Mouse (Mus musculus): Measurements from ENCODE around the gene Hsd11b2. TPM values are rescaled to one million over a fixed set of nuclear protein-coding genes. Genes with fewer than 3 reads are reported as not detected.
"Not testable (repeated sequence)": the region's sequence is repeated elsewhere in the genome, so short reads cannot be mapped to it uniquely, and the experiment has no call there.

Hsd11b2 gene
- total RNA-seq, 2 experiments from 2014 or later, result not detected

DNA sequence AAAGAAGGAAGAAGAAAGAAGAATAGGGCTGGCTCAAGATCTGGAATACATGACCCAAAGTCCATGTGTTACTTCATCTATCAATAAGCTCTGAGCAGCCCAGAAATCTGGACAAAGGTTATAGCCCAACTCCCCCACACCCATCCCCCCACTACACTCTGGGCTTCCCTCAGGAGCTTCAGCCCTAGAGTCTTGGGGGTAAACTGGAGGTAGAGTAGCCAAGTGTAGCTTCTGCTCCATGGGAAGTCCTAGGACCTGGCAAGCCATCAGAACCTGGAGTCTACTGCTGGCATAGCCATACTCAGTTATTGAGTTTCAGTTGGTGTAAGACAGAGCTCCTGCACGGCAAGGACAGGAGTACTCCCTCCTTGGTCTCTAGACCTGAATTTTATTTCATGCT, 31.0 kb downstream of the Hsd11b2 start:
- no peak for ATAC-seq (replicated peaks; ENCODE audit: low FRiP score, poor library complexity, severe bottlenecking)

DNA sequence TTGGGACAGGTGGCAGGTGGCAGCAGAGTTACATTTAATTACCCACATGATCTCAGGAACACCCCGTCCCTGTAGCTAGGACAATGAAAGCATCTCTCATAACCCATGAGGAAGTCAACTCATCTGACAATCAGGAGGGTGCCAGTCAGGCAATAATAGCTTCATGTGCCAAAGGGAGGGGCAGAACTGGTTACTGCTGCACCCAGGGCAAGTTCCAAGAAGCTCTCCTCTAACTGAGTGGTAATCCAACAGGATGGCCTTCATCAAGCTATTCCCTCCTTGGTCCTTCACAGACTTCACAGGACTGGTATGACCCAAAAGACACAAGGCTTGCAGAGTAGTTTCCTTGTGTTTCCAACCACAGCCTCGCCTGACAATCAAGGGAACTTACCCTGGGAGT, 31.5 kb downstream of the Hsd11b2 start:
- ATAC-seq (replicated peaks; ENCODE audit: low FRiP score, poor library complexity, severe bottlenecking), result no peak

- ATAC-seq (replicated peaks; ENCODE audit: low FRiP score, poor library complexity, severe bottlenecking), result no peak
Measured at GRCm38 (mm10) chr8:105552032-105552431, 33.5 kb downstream of the Hsd11b2 start.

DNA sequence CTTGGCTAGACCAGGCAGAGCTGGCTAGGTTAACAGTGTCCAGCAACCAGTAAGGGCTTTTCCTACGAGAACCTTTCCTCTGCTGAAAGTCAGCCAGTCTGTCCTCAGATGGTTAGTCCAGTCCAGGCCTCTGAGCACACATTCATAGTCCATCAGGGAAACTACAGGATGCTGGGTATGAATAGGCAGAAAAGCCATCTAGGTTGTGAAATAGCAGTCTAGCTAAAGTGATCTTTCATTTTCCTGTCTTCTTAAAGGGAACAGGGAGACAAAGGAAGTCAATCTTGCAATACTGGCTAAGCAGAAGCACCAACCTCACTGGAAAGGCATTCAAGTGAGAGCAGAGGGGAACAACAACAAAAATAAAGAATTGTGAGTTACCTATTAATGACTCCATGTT, 34.3 kb downstream of the Hsd11b2 start:
- no peak for ATAC-seq (replicated peaks; ENCODE audit: low FRiP score, poor library complexity, severe bottlenecking)

DNA sequence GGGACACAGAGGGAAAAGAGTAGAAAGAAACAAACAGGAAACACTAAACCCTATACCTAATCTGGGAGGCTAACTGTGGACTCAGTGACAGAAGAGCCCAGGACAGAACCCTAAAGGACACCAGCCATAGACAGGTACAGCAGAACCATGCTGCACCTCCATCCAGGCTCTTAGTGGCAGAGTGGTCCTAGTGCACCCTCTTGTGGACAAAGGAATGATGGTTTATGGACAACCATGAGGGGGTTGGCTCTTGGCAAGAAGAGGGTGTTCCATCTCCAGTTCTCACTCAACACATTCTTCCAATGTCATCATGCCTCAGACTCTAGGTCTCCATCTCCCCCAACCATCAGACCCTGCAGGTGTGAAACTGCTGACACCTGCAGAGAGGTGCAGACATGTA, 35.5 kb downstream of the Hsd11b2 start:
- ATAC-seq (replicated peaks; ENCODE audit: low FRiP score, poor library complexity, severe bottlenecking), result peak; percentile 94

DNA sequence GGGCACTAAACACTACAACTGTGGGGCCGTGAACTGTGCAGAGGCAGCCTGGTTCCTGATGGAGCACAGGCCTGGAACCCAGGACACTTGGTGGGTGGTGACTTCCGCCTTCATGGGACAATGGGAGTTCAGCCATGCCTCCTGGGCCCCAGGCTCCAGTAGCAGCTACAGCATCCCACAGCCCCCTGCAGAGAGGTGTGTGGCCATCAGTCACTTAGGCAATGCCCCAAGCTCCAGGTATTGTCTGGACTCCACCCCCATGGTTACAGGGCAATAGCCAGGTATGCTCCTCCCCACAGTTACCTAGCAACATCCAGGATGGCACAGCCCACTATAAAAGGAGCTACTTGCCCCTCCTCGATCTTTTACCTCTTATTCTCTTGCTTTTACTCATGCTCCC, 36.7 kb downstream of the Hsd11b2 start:
- ATAC-seq (replicated peaks; ENCODE audit: low FRiP score, poor library complexity, severe bottlenecking), result no peak

DNA sequence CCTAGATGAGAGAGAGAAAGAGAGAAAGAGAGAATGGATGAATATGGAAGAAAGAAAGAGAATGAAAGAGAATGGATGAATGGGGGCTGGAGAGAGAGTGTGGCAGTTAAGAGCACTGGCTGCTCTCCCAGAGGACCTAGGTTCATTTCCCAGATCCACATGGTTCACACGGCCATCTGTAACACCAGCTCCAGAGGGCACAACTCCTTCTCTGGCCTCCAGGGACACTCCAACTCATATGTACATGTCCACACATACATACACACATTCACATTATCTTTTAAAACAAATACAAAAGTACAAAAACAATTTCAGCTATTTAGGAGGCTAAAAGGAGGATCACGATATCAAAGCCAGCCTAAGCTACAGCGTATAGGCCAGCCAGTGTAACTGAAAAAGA, 44.3 kb downstream of the Hsd11b2 start:
- ATAC-seq (replicated peaks; ENCODE audit: low FRiP score, poor library complexity, severe bottlenecking), result no peak

DNA sequence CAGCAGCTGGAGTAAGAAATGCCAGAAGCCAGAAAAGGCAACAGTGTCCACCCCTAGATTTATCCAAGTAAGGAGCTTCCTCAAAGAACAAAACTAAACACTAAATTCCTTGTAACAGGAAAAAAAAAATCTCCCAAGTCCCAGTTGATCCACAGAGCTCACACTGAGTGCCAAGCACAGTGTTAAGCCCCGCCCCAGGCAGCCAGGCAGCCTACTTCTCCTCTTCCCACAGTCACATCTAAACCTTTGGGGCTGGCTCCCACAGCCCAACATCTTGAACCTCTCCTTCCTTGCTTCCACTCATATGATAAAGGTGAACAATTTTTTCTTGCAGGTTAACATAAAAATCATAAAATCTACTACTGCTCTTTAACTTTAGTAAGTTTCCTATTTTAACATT, 45.3 kb downstream of the Hsd11b2 start:
- ATAC-seq (replicated peaks; ENCODE audit: low FRiP score, poor library complexity, severe bottlenecking), result no peak

DNA sequence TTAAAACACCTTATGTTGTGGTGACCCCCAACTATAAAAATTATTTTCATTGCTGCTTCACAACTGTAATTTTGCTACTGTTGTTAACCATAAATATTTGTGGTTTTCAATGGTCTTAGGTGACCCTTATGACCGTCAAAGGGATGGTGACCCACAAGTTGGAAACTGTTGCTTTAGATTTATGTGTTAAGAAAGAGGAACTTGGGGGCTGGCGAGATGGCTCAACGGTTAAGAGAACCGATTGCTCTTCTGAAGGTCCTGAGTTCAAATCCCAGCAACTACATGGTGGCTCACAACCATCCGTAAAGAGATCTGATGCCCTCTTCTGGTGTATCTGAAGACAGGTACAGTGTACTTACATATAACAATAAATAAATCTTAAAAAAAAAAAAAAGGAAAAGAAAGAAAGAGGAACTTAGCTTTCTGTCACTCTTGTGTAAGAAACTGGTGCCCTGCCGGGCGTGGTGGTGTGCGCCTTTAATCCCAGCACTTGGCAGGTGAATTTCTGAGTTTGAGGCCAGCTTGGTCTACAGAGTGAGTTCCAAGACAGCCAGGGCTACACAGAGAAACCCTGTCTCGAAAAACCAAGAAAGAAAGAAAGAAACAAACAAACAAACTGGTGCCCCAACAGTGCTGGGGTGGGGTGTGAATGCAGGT, 46.1 kb downstream of the Hsd11b2 start:
- ATAC-seq (replicated peaks; ENCODE audit: low FRiP score, poor library complexity, severe bottlenecking), result not testable (repeated sequence)

- peak; percentile 41 for ATAC-seq (replicated peaks; ENCODE audit: low FRiP score, poor library complexity, severe bottlenecking)
Measured at GRCm38 (mm10) chr8:105565401-105565881, 46.9 kb downstream of the Hsd11b2 start.

GRCm38 (mm10) chr8:105565952-105566702, 47.6 kb downstream of the Hsd11b2 start, which contains the start of gene Atp6v0d1:
TSS of gene Atp6v0d1 (minus strand) at chr8:105566047.
- ATAC-seq (replicated peaks; ENCODE audit: low FRiP score, poor library complexity, severe bottlenecking), result peak; percentile 90

- peak; percentile 20 for ATAC-seq (replicated peaks; ENCODE audit: low FRiP score, poor library complexity, severe bottlenecking)
Measured at GRCm38 (mm10) chr8:105566703-105567595, 48.4 kb downstream of the Hsd11b2 start.

DNA sequence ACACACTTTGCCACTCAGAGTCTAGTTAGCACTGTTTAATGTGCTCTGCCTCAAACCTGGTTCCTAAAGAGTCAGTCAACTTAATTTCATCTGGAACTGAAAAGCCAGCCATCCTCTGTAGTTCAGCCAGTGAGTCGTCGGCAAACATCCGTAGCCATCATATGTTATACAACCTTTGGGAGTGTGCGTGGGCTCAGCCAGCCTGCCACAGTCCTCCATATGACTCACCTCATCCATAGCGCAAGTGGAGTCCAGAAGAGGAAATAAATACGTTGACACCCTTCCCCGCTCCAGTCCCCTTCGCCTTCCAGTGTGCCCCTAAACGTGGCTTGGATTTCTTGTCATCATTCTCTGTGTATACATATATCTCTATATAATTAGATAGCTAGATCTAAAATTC, 53.3 kb downstream of the Hsd11b2 start:
- no peak for ATAC-seq (replicated peaks; ENCODE audit: low FRiP score, poor library complexity, severe bottlenecking)

DNA sequence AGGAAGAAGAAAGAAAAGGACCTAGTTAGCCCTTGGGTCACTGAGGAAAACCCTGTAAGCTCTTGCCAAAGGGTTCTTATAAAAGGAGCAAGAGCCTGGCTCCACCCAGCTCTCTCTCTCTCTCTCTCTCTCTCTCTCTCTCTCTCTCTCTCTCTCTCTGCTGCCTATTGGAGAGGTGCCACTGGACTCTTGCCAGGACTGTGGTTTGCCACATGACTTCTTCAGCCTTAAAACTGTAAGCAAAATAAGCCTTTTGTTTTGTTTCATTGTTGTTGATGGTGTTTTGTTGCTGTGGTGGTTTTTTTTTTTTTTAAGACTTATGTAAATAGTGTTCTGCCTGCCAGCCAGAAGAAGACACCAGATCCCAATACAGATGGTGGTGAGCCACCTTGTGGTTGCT, 54.9 kb downstream of the Hsd11b2 start:
- no peak for ATAC-seq (replicated peaks; ENCODE audit: low FRiP score, poor library complexity, severe bottlenecking)

Other genes starting within 250 kb of the Hsd11b2 start
- gene Hsf4, start 249.0 kb upstream of the Hsd11b2 start, total RNA-seq (2015; ENCODE audit: low replicate concordance), result not detected in 2 replicates
- gene Hsf4, start 249.0 kb upstream of the Hsd11b2 start, total RNA-seq (2017; ENCODE audit: low replicate concordance), result not detected in 2 replicates
- not detected in 2 replicates for gene Nol3, start 242.6 kb upstream of the Hsd11b2 start, total RNA-seq (2015; ENCODE audit: low replicate concordance)
- gene Nol3, start 242.6 kb upstream of the Hsd11b2 start, total RNA-seq (2017; ENCODE audit: low replicate concordance), result not detected in 2 replicates
- gene 4931428F04Rik, start 228.9 kb upstream of the Hsd11b2 start, total RNA-seq (2015; ENCODE audit: low replicate concordance), result 1.7 TPM in 1 of 2 replicates, not detected in the other
- 1.7 TPM in 1 of 2 replicates, not detected in the other for gene 4931428F04Rik, start 228.9 kb upstream of the Hsd11b2 start, total RNA-seq (2017; ENCODE audit: low replicate concordance)
- gene Exoc3l, start 222.7 kb upstream of the Hsd11b2 start, total RNA-seq (2015; ENCODE audit: low replicate concordance), result 3.2 TPM in 1 of 2 replicates, not detected in the other
- gene Exoc3l, start 222.7 kb upstream of the Hsd11b2 start, total RNA-seq (2017; ENCODE audit: low replicate concordance), result 8.5 and 18.6 TPM in 2 replicates
- gene E2f4, start 221.1 kb upstream of the Hsd11b2 start, total RNA-seq (2015; ENCODE audit: low replicate concordance), result 632 and 674 TPM in 2 replicates
- gene E2f4, start 221.1 kb upstream of the Hsd11b2 start, total RNA-seq (2017; ENCODE audit: low replicate concordance), result 268 and 326 TPM in 2 replicates
- 10.1 and 18.7 TPM in 2 replicates for gene Elmo3, start 213.2 kb upstream of the Hsd11b2 start, total RNA-seq (2015; ENCODE audit: low replicate concordance)
- 14.0 and 21.9 TPM in 2 replicates for gene Elmo3, start 213.2 kb upstream of the Hsd11b2 start, total RNA-seq (2017; ENCODE audit: low replicate concordance)
- 23.4 and 26.8 TPM in 2 replicates for gene Lrrc29, start 192.5 kb upstream of the Hsd11b2 start, total RNA-seq (2015; ENCODE audit: low replicate concordance)
- gene Lrrc29, start 192.5 kb upstream of the Hsd11b2 start, total RNA-seq (2017; ENCODE audit: low replicate concordance), result 24.8 and 31.7 TPM in 2 replicates
- gene Tmem208, start 192.4 kb upstream of the Hsd11b2 start, total RNA-seq (2015; ENCODE audit: low replicate concordance), result 67.9 and 68.8 TPM in 2 replicates
- 18.1 and 30.2 TPM in 2 replicates for gene Tmem208, start 192.4 kb upstream of the Hsd11b2 start, total RNA-seq (2017; ENCODE audit: low replicate concordance)
- 1.3 and 3.2 TPM in 2 replicates for gene Fhod1, start 170.8 kb upstream of the Hsd11b2 start, total RNA-seq (2015; ENCODE audit: low replicate concordance)
- gene Fhod1, start 170.8 kb upstream of the Hsd11b2 start, total RNA-seq (2017; ENCODE audit: low replicate concordance), result 0.08 and 0.90 TPM in 2 replicates
- gene Slc9a5, start 169.9 kb upstream of the Hsd11b2 start, total RNA-seq (2015; ENCODE audit: low replicate concordance), result 2.9 TPM in 1 of 2 replicates, not detected in the other
- gene Slc9a5, start 169.9 kb upstream of the Hsd11b2 start, total RNA-seq (2017; ENCODE audit: low replicate concordance), result not detected in 2 replicates
- gene Plekhg4, start 145.5 kb upstream of the Hsd11b2 start, total RNA-seq (2015; ENCODE audit: low replicate concordance), result not detected in 2 replicates
- not detected in 2 replicates for gene Plekhg4, start 145.5 kb upstream of the Hsd11b2 start, total RNA-seq (2017; ENCODE audit: low replicate concordance)
- gene Kctd19, start 105.3 kb upstream of the Hsd11b2 start, total RNA-seq (2015; ENCODE audit: low replicate concordance), result not detected in 2 replicates
- gene Kctd19, start 105.3 kb upstream of the Hsd11b2 start, total RNA-seq (2017; ENCODE audit: low replicate concordance), result not detected in 2 replicates
- gene Lrrc36, start 105.2 kb upstream of the Hsd11b2 start, total RNA-seq (2015; ENCODE audit: low replicate concordance), result 1.4 TPM in 1 of 2 replicates, not detected in the other
- 1.2 TPM in 1 of 2 replicates, not detected in the other for gene Lrrc36, start 105.2 kb upstream of the Hsd11b2 start, total RNA-seq (2017; ENCODE audit: low replicate concordance)
- 2.5 TPM in 1 of 2 replicates, not detected in the other for gene Tppp3, start 47.2 kb upstream of the Hsd11b2 start, total RNA-seq (2015; ENCODE audit: low replicate concordance)
- gene Tppp3, start 47.2 kb upstream of the Hsd11b2 start, total RNA-seq (2017; ENCODE audit: low replicate concordance), result 2.2 TPM in 1 of 2 replicates, not detected in the other
- gene Zdhhc1, start 21.9 kb upstream of the Hsd11b2 start, total RNA-seq (2015; ENCODE audit: low replicate concordance), result 2.5 TPM in 1 of 2 replicates, not detected in the other
- gene Zdhhc1, start 21.9 kb upstream of the Hsd11b2 start, total RNA-seq (2017; ENCODE audit: low replicate concordance), result 0.39 TPM in 1 of 2 replicates, not detected in the other
- 84.7 and 109 TPM in 2 replicates for gene Atp6v0d1, start 47.3 kb downstream of the Hsd11b2 start, total RNA-seq (2015; ENCODE audit: low replicate concordance)
- gene Atp6v0d1, start 47.3 kb downstream of the Hsd11b2 start, total RNA-seq (2017; ENCODE audit: low replicate concordance), result 31.3 and 35.6 TPM in 2 replicates
- 7.2 and 11.3 TPM in 2 replicates for gene Ripor1, start 86.5 kb downstream of the Hsd11b2 start, total RNA-seq (2015; ENCODE audit: low replicate concordance)
- 0.23 and 1.8 TPM in 2 replicates for gene Ripor1, start 86.5 kb downstream of the Hsd11b2 start, total RNA-seq (2017; ENCODE audit: low replicate concordance)
- 154 and 195 TPM in 2 replicates for gene Ctcf, start 117.8 kb downstream of the Hsd11b2 start, total RNA-seq (2015; ENCODE audit: low replicate concordance)
- gene Ctcf, start 117.8 kb downstream of the Hsd11b2 start, total RNA-seq (2017; ENCODE audit: low replicate concordance), result 314 and 346 TPM in 2 replicates
- gene Agrp, start 118.6 kb downstream of the Hsd11b2 start, total RNA-seq (2015; ENCODE audit: low replicate concordance), result not detected in 2 replicates
- not detected in 2 replicates for gene Agrp, start 118.6 kb downstream of the Hsd11b2 start, total RNA-seq (2017; ENCODE audit: low replicate concordance)
- gene Carmil2, start 167.5 kb downstream of the Hsd11b2 start, total RNA-seq (2015; ENCODE audit: low replicate concordance), result 4.7 and 5.4 TPM in 2 replicates
- 4.2 and 7.0 TPM in 2 replicates for gene Carmil2, start 167.5 kb downstream of the Hsd11b2 start, total RNA-seq (2017; ENCODE audit: low replicate concordance)
- gene Acd, start 182.3 kb downstream of the Hsd11b2 start, total RNA-seq (2015; ENCODE audit: low replicate concordance), result 10.9 and 22.0 TPM in 2 replicates
- 1.7 and 9.7 TPM in 2 replicates for gene Acd, start 182.3 kb downstream of the Hsd11b2 start, total RNA-seq (2017; ENCODE audit: low replicate concordance)
- 1.7 and 3.6 TPM in 2 replicates for gene Pard6a, start 182.4 kb downstream of the Hsd11b2 start, total RNA-seq (2015; ENCODE audit: low replicate concordance)
- gene Pard6a, start 182.4 kb downstream of the Hsd11b2 start, total RNA-seq (2017; ENCODE audit: low replicate concordance), result 2.7 TPM in 1 of 2 replicates, not detected in the other
- not detected in 2 replicates for gene 4933405L10Rik, start 188.9 kb downstream of the Hsd11b2 start, total RNA-seq (2015; ENCODE audit: low replicate concordance)
- gene 4933405L10Rik, start 188.9 kb downstream of the Hsd11b2 start, total RNA-seq (2017; ENCODE audit: low replicate concordance), result not detected in 2 replicates
- gene Enkd1, start 189.5 kb downstream of the Hsd11b2 start, total RNA-seq (2015; ENCODE audit: low replicate concordance), result 2.9 and 5.4 TPM in 2 replicates
- 0.15 and 3.7 TPM in 2 replicates for gene Enkd1, start 189.5 kb downstream of the Hsd11b2 start, total RNA-seq (2017; ENCODE audit: low replicate concordance)
- not detected in 2 replicates for gene Gfod2, start 239.9 kb downstream of the Hsd11b2 start, total RNA-seq (2015; ENCODE audit: low replicate concordance)
- gene Gfod2, start 239.9 kb downstream of the Hsd11b2 start, total RNA-seq (2017; ENCODE audit: low replicate concordance), result 0.51 TPM in 1 of 2 replicates, not detected in the other